Mouse (Mus musculus): ENCODE data around the gene Sympk.
"Not testable (repeated sequence)": the region's sequence is repeated elsewhere in the genome, so short reads cannot be mapped to it uniquely, and the experiment has no call there.

The Sympk gene

DNA sequence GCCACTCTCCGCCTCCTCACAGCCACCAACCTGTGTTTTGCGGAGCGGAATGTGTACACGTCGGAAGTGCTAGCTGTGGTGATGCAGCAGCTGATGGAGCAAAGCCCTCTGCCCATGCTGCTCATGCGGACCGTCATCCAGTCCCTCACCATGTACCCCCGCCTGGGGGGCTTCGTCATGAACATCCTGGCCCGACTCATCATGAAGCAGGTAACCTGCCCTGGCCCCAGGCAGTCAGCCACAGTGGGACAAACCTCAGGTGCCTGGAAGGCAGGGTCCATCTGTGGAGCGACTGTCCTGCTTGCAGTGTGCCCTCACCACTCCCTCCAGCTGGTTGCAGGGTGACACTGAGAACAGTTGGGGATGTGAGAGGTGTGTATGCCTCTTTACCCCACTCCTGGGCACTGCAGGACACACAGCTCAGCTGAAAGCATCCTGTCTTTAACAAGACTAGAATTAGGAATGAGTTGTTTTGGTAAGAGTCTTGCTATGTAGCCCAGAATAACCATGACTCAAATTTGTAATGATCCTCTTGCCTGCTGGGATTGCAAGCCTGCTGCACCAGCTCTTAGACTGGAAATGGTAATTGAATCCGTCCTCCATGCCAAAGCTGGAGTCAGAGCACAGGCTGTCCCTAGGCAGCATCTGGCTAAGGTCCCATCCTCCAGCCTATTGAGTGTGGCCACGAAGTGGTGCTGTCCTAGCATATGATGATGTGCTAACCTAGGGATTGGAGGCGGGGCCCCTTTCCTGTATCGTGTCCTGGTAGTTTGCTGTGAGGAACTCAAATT is 28.4 kb downstream of the Sympk start:
- DNase-seq, result no peak

DNA sequence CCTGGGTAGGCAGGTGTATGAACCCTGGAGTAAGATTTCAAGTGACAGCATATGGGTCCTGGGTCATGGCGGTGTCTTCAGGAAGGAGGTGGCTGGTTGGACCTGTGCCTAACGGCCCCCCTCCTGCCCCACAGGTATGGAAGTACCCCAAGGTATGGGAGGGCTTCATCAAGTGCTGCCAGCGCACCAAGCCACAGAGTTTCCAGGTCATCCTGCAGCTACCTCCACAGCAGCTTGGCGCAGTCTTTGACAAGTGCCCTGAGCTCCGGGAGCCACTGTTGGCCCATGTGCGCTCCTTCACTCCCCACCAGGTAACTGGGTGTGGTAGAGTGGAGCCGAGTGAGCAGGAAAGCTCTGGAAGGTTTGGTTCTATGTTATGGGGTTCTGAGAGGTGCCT is 29.0 kb downstream of the Sympk start:
- DNase-seq, result no peak

DNA sequence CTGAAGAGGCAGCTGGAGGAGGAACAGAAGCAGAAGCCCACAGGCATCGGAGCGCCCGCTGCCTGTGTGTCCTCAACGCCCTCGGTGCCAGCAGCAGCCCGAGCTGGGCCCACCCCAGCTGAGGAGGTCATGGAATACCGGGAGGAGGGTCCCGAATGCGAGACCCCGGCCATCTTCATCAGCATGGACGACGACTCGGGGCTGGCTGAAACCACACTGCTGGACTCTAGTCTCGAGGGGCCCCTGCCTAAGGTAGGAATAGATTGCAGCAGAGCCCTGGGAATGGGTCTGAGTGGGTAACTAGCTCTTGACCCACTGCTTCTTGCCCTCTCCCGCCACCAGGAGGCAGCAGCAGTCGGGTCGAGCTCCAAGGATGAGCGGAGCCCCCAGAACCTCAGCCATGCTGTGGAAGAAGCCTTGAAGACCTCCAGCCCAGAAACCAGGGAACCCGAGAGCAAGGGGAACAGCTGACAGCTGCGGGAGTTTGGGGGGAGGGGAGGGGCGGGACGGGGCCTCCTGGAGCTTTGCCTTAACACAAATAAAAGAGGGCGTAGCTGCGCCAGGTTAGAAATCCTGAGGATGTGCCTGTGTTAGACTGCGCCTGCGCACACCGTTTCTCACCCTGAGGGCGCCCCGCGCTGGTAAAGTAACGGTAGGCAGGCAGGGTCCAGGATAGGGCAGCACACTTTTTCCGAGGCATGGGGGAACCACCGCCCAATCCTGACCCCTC is 30.0 kb downstream of the Sympk start, which contains the start of gene Rsph6a:
Gene Rsph6a (plus strand): TSS at position 644 of the 730 bp plus-strand sequence.
- no peak for DNase-seq

DNA sequence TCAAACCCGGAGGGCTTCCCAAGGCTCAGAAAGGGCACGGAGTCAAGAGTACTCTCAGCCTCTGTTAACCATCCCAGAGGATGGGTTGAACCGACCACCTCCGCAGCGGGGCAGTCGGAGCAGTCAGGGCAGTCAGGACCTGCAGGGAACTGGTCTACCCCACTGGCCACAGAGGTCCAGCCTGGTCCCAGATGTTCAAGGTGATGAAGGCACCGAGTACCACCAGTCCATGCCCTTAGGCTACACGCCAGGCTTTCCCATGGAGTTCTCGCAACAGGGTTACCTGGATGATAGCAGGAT is 30.6 kb downstream of the Sympk start:
- no peak for DNase-seq

DNA sequence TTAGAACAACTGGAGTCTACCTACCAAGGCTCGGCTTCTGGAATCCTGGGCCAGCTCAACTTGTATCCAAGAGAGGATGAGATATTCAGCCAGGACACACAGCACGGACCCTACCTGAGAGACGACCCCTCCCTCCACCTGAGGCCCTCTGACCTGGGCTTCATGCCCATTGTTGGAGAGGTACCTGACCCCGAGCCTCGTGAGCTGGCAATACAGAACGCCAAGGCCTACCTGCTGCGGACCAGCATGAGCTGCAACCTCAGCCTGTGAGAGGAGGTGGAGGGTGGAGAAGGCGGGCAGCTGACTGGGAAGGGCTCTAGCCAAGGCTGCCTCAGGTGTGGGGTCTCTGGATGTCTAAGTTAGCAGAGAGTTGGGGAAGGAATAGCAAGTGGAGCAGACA is 30.9 kb downstream of the Sympk start:
- no peak for DNase-seq

DNA sequence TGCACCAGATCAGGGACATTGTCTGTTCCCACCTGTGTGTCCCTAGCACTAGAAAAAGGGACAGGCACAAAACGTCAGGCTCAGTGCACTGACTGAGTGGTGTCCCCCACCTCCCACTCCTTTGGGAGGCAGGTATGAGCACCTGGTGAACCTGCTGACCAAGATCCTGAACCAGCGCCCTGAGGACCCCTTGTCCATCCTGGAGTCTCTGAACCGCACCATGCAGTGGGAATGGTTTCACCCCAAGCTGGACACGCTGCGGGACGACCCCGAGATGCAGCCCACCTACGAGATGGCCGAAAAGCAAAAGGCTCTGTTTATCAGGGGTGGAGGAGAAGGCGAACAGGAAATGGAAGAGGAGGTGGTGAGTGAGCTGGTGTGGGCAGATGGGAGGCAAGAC is 33.2 kb downstream of the Sympk start:
- DNase-seq, result no peak

DNA sequence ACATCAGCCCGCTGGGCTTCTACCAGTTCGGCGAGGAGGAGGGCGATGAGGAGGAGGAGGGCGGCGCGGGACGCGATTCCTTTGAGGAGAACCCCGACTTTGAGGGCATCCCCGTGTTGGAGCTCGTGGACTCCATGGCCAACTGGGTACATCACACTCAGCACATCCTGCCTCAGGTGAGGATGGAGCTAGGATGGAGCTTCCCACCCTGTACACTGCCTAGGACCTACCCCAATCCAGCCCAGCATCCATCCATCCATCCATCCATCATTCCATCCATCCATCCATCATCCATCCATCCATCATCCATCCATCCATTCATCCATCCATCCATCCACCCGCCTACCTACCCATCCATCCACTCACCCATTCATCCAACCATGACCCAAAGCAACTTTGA is 41.7 kb downstream of the Sympk start:
- no peak for DNase-seq

DNA sequence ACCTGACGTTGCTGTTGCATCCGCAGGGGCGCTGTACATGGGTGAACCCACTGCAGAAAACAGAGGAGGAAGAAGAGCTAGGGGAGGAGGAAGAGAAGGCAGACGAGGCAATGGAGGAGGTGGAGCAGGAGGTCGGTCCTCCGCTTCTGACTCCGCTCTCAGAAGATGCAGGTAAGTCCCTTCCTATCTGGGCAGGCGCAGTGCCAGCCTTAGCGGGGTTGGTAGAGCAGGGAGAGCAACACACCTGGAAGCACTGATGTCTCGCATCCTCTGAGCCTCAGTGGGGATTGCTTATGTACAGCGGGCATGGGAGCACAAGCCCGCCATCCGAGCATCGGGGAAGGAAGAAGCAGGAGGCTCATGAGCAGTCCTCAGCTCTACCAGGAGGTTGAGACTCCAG is 42.9 kb downstream of the Sympk start:
- DNase-seq, result no peak

DNA sequence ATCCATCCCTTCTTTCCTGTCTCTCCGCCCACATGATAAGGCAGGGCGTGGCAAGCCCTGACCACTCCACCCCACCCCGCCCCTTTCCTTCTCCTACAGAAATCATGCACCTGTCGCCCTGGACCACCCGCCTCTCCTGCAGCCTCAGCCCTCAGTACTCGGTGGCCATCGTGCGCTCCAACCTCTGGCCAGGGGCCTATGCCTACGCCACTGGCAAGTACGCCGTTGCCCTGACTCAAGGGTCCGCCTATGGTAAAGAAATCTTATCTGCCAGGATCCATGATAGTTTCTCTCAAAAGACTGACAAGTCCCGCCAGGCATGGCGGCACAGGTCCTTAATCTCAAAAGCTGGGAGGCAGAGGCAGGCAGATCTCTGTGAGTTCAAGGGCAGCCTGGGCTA is 43.8 kb downstream of the Sympk start:
- DNase-seq, result no peak

DNA sequence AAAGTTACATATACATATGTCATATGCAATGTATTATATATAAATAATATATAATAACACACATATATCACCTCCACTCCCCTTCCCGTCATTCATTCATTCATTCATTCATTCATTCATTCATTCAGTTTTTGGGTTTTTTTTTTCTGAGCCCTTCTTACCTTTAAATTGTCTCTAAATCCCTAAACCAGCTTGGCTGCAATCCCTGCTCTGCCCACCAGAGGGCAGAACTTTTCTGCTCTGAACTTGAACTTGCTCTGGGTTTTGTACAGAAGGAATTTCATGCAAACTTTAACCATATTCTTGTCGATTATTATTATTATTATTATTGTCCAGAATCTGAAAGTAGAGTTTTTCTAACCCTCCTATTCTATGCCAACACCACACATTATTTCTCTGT is 44.5 kb downstream of the Sympk start:
- DNase-seq, result no peak

DNA sequence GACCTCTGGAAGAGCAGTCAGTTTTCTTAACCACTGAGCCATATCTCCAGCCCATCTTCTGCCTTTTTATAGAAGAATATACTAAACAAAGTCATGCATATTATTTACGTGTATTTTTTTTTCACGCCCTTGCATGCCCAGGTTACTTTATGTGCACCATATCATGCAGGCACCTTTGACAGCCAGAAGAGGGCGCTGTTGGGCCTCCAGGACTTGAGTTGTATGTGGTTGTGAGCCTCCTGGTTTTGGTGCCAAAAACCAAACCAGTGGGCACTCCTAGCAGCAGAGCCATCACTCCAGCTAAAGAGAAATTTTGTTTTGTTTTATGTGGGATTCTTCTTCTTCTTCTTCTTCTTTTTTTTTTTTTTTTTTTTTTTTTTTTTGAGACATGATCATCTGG is 45.3 kb downstream of the Sympk start:
- DNase-seq, result no peak

DNA sequence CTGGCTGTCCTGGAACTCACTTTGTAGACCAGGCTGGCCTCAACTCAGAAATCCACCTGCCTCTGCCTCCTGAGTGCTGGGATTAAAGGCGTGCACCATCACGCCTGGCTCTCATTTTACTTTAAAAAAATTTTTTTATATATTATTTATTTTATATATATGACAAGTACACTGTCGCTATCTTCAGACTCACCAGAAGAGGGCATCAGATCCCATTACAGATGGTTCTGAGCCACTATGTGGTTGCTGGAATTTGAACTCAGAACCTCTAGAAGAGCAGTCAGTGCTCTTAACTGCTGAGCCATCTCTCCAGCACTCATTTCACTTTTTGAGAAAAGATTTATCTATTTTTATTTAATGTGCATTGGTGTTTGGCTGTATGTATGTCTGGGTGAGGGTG is 46.8 kb downstream of the Sympk start:
- not testable (repeated sequence) for DNase-seq

DNA sequence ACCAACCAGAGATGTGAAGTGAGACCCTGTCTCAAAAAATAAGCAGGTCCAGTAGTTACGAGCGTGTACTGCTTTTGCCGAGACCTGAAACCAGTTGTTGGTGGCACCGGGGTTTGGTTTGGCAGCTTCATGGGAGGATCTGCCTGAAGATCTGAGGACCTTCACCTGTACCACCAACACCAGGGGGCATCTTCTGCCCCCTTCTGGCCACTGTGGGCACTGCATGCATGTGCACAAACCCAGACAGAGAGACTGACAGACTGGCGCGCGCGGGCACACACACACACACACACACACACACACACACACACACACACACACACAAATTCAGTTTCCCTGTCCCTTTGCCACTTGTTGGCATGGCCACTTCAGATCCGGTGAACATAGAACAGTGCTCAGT is 49.3 kb downstream of the Sympk start:
- no peak for DNase-seq

DNA sequence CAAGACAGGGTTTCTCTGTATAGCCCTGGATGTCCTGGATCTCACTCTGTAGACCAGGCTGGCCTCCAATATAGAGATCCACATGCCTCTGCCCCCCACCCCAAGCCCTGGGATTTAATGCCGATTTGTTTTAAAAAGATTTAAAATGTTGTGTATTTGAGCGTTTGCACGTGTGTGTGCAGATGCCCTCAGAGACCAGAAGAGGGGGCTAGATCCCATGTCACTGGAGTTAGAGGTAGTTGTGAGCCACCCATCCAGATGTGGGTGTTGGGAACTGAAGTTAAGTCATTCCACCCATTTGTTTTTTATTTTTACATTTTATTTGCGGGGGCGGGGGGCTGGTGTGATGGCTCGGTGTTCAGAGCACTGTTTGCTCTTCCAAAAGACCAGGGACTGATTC is 50.3 kb downstream of the Sympk start:
- DNase-seq, result no peak

DNA sequence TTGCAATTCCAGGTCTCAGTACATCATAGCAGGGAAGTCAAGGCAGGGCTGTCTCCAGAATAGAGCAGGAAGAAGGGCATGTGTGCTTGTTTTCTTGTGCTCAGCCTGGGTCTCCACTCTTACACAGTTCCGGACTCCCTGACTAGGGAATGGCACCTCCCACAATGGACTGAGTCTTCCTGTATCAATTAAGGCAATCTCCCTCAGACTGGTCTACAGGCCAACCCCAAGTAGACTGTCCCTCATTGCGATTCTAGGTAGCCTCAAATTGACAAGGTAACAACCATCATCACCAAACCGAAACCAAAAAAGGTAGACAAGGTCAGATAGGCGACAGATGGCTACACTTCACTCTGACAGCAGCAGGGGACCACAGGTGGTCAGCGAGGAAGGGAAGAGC is 51.1 kb downstream of the Sympk start:
- no peak for DNase-seq

DNA sequence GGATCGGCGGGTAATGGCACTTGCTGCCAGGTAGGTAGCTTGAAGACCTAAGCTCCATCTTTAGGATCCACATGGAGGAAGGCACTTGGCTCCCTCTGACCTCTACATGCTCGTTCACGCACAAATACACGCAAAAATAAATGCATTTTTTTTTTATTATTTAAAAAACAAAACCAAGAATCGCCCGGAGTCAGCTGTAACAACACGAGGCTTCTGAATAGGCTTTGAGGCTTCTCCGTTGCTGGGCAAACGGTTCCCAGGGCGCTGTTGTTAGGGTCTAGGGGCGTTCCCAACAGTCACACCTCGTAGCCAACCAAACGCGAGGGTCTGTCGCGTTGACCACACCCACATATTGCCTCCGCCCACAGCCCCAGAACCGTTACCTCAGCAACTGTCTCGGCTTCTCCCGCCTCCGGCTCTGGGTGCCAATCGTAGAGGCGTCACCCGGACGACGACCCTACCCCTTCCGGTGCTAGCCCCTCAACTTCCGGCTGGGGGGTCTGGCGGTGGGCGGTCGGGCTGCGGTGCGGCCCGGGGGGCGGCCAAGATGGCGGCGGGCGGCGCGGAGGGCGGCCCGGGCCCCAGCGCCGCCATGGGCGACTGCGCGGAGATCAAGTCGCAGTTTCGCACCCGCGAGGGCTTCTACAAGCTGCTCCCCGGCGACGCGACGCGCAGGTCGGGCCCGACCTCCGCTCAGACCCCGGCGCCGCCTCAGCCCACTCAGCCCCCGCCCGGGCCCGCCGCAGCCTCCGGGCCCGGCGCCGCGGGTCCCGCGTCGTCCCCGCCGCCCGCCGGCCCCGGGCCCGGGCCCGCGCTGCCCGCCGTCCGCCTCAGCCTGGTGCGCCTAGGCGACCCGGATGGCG is 51.8 kb downstream of the Sympk start, which contains the start of gene Dmwd:
Gene Dmwd (plus strand): TSS at position 505 of the 863 bp plus-strand sequence.
- DNase-seq, result peak; percentile 85 to 90

DNA sequence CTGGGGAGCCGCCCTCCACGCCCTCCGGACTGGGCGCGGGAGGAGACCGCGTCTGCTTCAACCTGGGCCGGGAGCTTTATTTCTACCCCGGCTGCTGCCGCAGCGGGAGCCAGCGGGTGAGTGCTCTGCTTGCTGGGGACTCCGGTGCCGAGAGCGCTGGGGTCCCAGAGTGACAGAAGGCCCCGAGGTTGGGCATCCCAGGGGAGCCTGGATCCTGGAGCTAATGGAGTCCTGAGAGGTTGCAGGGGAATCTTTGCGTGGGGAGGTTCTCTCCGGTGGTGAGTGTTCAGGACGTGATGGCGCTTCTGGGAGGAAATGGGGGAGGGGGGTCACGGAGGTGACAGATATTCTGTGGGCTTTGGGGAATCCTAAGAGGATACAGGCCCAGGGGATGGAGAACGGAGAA is 52.4 kb downstream of the Sympk start:
- no peak for DNase-seq

DNA sequence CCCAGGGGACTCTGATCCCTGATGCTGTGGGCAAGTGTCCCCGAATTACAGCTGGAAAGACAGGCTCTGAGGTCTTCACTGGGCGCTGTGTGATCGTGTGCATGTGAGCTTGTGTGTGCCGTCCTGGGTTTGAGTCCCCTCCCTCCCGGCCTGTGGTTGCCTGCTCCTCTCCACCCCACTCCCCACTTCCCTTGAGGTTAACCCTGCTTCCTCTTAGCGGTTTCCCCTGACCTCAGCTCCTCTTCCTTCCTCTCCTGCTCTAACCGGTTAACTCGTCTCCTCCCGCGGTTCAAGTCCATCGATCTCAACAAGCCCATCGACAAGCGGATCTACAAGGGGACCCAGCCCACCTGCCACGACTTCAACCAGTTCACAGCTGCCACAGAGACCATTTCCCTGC is 53.6 kb downstream of the Sympk start:
- peak; percentile 69 to 81 for DNase-seq

DNA sequence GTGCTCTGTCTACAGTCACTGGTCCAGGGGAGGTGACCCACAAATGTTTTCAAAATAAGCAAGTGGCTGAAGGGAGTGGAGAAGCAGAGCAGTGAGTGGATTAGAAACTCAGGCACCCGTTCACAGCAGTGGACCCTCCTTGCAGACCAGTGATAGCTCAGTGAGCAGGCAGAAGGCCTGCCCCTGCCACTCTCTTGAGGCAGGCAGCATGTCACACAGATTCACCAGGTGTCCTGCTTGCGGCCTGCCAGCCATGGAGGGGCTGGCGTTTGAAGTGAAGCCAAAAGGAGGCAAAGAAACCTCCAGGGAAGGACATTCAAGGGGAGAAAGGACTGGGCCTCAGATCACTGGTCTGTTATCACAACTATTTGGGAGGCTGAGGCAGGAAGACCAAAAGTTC is 54.6 kb downstream of the Sympk start:
- DNase-seq, result no peak

DNA sequence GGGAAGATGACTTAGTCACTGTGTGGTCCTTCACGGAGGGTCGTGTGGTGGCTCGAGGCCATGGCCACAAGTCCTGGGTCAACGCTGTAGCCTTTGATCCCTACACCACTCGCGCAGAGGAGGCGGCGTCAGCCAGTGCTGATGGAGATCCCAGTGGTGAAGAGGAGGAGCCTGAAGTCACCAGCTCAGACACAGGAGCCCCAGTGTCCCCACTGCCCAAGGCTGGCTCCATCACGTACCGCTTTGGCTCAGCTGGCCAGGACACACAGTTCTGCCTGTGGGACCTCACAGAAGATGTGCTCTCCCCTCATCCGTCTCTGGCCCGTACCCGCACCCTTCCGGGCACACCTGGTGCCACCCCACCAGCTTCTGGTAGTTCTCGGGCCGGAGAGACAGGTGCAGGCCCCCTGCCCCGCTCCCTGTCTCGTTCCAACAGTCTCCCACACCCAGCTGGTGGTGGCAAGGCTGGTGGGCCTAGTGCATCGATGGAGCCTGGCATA is 56.3 kb downstream of the Sympk start:
- DNase-seq, result no peak

DNA sequence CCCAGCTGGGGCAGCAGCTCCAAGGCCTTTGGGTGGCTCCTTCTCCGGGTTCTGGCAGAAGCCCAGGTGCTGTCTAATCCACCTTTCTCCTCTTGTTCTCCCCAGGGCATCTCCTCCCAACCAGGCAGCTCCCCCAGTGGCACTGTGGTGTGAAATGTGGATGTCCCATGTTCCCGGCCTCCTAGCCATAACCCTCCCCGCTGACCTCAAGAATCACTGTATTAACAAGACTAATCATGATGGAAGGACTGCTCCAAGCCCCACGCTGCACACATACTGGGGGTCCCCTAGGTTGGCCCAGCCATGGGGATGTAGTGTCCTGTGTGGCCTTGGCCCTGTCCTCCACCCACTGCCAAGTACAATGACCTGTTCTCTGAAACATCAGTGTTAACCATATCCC is 58.0 kb downstream of the Sympk start:
- no peak for DNase-seq

DNA sequence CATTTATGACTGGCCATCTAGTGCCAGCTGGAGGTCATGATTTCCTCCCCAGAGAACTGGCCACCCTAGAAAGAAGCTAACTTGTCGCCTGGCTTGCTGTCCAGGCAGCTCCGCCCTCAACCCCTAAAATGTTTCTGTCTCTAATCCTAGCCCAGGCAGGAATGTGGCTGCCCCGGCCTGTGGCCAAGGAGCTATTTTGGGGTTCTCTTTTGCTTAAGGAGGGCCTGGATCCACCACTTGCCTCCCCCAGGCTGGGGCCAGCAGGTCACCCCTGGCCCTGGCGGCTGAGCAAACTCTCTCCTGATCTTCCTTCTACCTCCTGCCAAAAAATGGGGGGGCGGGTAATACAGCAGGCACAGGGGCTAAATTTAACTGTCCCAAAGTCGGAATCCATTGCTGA is 58.9 kb downstream of the Sympk start:
- DNase-seq, result no peak

DNA sequence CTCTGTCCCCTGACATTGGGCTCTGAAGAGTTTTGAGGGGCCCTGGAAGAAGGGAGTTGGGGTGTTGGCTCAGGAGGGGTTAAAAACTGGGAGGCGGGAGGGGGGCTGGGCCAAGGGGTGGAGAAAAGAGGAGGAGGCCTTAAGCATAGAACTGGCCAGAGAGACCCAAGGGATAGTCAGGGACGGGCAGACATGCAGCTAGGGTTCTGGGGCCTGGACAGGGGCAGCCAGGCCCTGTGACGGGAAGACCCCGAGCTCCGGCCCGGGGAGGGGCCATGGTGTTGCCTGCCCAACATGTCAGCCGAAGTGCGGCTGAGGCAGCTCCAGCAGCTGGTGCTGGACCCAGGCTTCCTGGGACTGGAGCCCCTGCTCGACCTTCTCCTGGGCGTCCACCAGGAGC is 59.5 kb downstream of the Sympk start, which contains the start of gene Dmpk:
Gene Dmpk (plus strand): TSS at position 149 of the 400 bp plus-strand sequence.
- no peak for DNase-seq

Measured in thymus, adult 18-20 months (tissue).